Mouse (Mus musculus) neural tube, embryonic 15.5 days (tissue): ENCODE results near the gene Frmd5. TPM values are rescaled to one million over a fixed set of nuclear protein-coding genes. Genes with fewer than 3 reads are reported as not detected.
"Not testable (repeated sequence)": the region's sequence is repeated elsewhere in the genome, so short reads cannot be mapped to it uniquely, and the experiment has no call there.

Source experiments
- ATAC-seq: fragments of 200-750 bp; cut with Nextera tagmentation; 2 replicates; pipeline ENCODE4 v1.8.0; 2017; ENCODE audit warnings: mild to moderate bottlenecking, moderate TSS enrichment, moderate library complexity; ENCODE audit not compliant: low FRiP score
- H3K27ac ChIP-seq: fragments of 300-500 bp; sonication (generic); replicated peaks from 2 replicates; pipeline ENCODE4 v1.5.1; 2015; ENCODE audit warnings: mild to moderate bottlenecking, inconsistent platforms
- H3K27me3 ChIP-seq: fragments of 300-500 bp; sonication (generic); replicated peaks from 2 replicates; pipeline ENCODE4 v1.6.1; 2015; ENCODE audit warnings: inconsistent platforms
- H3K36me3 ChIP-seq: fragments of 300-500 bp; sonication (generic); 2 replicates; pipeline ENCODE4 v1.6.1; 2015; ENCODE audit warnings: inconsistent platforms
- H3K4me1 ChIP-seq: fragments of 300-500 bp; sonication (generic); 2 replicates; pipeline ENCODE4 v1.6.1; 2015; ENCODE audit warnings: inconsistent platforms
- H3K4me2 ChIP-seq: fragments of 300-500 bp; sonication (generic); 2 replicates; pipeline ENCODE4 v1.6.1; 2015; ENCODE audit warnings: inconsistent platforms, mild to moderate bottlenecking, moderate library complexity
- H3K4me3 ChIP-seq: fragments of 300-500 bp; sonication (generic); replicated peaks from 2 replicates; pipeline ENCODE4 v1.5.1; 2015; ENCODE audit warnings: mild to moderate bottlenecking, inconsistent platforms
- H3K9ac ChIP-seq: fragments of 300-500 bp; sonication (generic); replicated peaks from 2 replicates; pipeline ENCODE4 v1.6.1; 2015; ENCODE audit warnings: mild to moderate bottlenecking, inconsistent platforms
- H3K9me3 ChIP-seq: fragments of 300-500 bp; sonication (generic); replicated peaks from 2 replicates; pipeline ENCODE4 v1.6.1; 2016; ENCODE audit warnings: inconsistent platforms
- WGBS: fragments of 180-500 bp; shearing (Covaris S2); methylation state at CpG from one replicate; pipeline ENCODE4 v1.1.7; 2015; ENCODE audit warnings: mixed read lengths; 5-methylcytosine and 5-hydroxymethylcytosine counted together
- polyA plus RNA-seq: library from polyadenylated mRNA; unstranded; fragments of >200 nt; fragmentation: Nextera tagmentation; extraction: Ambion mirVana; gene quantifications from 2 replicates; pipeline ENCODE4 v1.2.1, GENCODE M21; 2015

Frmd5 gene
- polyA plus RNA-seq, 1 experiment from 2014 or later, result 24.1 TPM

DNA sequence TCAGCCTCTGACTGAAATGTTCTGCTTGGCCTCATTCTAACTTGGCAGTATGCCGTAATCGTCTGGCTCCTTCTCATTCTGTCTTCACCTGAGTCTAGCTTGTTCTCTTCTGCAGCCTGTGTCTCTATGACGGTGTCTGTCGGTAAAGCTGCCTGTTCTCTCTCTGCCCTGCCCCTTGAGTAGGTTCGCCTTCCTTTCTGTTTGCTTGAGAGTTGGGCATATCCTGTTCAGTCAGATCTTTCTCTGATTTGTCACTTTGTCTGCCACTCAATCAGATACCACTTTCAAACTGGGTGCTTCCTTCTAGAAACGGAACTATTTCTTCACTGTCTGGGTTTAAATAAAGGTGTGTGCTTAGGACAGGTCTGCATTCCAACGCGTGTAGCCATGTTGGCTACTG is 295.5 kb downstream of the Frmd5 start:
- Histone ChIP-seq H3K9me3 (no peaks in the 10 kb centered on the region), H3K36me3 (no peaks in the 10 kb centered on the region), H3K4me1 (peaks cover 16% of the 10 kb centered on the region), H3K4me2 (no peak overlapping the region), H3K9ac (no peak overlapping the region), H3K27ac (no peak overlapping the region), H3K27me3 (no peaks in the 10 kb centered on the region), H3K4me3 (no peak overlapping the region)
- no peak for ATAC-seq
- 93% methylated on average over 8 of the region's 8 CpGs for WGBS

DNA sequence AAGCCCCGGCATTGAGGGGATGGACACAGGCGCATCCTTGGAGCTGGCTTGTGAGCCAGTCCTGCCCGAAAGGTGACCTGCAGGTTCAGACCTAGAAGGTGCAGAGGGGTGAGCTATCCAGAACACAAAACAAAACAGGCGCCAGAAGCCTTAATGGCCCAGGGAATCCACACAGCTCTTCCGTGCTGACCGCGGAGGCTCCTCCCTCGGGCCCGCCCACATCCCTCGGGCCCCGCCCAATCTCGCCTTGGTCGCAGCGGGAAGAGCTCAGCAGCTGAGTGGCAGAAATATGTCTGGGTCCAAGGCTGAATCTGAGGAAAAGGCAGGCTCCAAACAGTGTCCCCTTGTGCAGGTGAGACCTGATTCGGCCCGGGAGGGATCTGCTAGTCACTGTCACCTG is 297.3 kb downstream of the Frmd5 start:
- Histone ChIP-seq H3K36me3 (no peaks in the 10 kb centered on the region), H3K4me1 (peaks cover 19% of the 10 kb centered on the region), H3K27ac (no peak overlapping the region), H3K27me3 (no peaks in the 10 kb centered on the region), H3K9ac (0 out of 2 replicates have a peak overlapping the region, but pooled peaks have one; percentile 14), H3K4me3 (peak overlapping the region; percentile 34), H3K9me3 (no peaks in the 10 kb centered on the region), H3K4me2 (peak overlapping the region; percentile 54)
- ATAC-seq, result peak; percentile 65; the same call in 1 of the 2 replicates
- WGBS, result 23% methylated on average over 16 of the region's 16 CpGs

DNA sequence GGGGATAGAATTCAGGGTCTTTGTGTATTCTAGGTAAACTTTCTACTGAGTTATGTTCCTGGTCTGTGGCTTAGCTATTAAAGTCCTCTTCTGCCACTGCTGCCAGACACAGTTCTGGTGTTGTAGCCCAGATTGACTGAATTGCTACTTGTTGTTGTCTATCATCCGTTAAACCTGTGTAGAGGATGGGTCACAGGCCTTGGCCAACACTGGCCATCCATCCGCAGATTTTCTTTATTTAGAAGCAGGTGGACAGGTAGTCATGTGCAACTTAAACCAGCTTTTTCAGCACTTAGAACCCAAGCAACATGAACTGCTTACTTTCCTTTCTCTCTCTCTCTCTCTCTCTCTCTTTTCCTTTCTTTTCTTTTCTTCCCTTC is 298.9 kb downstream of the Frmd5 start:
- no peak for ATAC-seq
- peaks cover 19% of the 10 kb centered on the region for H3K4me1 ChIP-seq
- H3K9me3 ChIP-seq, result no peaks in the 10 kb centered on the region
- peak overlapping the region; percentile 76 for H3K4me2 ChIP-seq
- H3K4me3 ChIP-seq, result peak overlapping the region; percentile 66; the same call in 1 of the 2 replicates
- 0 out of 2 replicates have a peak, but pooled peaks cover 3% of the 10 kb centered on the region for H3K36me3 ChIP-seq
- WGBS, result 82% methylated on average over 2 of the region's 2 CpGs
- H3K9ac ChIP-seq, result no peak overlapping the region
- H3K27ac ChIP-seq, result no peak overlapping the region
- H3K27me3 ChIP-seq, result no peaks in the 10 kb centered on the region

DNA sequence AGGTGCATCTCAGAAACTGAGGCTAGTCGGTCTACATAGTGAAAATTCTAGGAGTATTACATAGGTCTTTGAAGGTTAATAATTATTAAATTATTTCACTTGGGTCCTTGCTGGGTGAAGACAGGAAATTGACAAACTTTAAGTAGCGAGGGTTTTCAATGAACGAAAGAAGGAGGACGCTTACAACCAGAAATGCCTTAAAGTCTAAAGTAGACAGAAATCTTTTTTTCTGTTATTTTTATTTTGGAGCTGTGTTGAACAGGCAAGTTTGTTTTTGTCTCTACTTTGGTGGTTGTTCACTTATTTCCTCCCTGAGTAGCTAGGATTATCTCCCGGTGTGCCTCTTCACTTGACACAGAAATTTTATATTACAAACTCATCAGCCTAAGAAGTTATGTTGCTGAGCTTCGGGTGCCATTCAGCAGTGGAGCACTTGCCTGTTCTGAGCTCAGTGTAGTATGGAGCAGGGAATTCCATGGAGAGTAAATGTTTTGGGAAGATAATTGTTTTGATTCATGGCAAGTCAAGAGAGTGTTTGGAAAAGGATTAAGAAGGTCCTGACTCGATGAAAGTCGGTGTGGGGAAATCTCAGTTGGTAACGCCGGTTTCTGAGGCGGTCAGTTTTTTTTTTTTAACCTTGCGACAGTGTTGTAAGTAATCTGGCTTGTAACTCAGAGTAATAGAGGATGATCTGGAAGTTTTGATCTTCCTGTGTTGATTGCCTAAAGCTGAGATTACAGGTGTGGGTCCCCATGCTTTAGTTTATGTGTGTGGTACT is 299.5 kb downstream of the Frmd5 start:
- Histone ChIP-seq H3K27me3 (no peaks in the 10 kb centered on the region), H3K27ac (no peak overlapping the region), H3K4me1 (peaks cover 19% of the 10 kb centered on the region), H3K9me3 (no peaks in the 10 kb centered on the region), H3K9ac (peak overlapping the region; percentile 74; the same call in 1 of the 2 replicates), H3K36me3 (0 out of 2 replicates have a peak, but pooled peaks cover 4% of the 10 kb centered on the region), H3K4me2 (peak overlapping the region; percentile 76), H3K4me3 (peak overlapping the region; percentile 66)
- 21% methylated on average over 12 of the region's 12 CpGs for WGBS
- ATAC-seq, result no peak

DNA sequence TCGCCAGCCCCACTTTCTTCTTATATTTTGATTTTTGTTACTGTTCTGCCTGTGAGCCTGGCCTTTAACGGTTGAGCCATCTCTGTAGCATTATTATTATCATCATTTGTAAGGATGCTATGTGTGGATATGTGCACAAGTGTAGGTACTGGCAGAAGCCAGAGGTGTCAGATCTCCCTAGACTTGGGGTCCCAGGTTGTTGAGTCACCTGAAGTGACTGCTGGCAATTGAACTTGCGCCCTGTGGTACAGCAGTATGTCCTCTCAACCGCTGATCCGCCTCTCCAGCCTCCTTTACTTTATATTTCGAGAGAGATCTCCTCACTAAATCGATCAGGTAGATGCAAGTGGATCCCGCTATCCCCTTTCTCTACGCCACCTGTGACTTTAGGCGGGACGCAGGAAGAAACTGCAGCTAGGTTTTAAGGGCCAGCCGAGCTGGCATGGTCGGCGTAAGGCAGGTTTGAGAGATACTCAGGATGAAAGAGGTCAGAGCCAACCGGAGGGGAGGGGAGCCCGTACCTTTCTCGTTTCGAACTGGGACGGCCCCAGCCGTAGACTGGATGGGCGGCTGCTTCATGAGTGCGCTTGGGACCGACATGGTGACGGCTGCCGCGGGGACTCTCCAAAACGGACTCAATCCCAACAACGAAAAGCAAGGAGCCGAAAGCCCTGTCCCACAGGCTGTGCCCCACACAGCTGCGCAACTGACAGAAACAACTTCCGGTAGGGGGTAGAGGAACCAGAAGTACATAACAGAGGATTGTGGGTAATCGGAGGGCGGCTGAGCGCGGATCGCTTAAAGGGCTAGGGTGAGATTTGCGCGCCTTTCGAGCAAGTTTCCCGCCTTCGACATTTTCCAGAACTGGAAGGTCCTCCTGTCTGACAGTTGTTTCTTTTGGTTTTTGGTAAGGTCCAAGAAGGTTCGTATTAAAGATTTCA is 300.7 kb downstream of the Frmd5 start, which contains the start of the genes Mfap1a and Wdr76:
Gene Mfap1a (minus strand): TSS at position 724 of the 941 bp plus-strand sequence.
Gene Wdr76 (plus strand): TSS at position 782 of the 941 bp plus-strand sequence.
- not testable (repeated sequence) for H3K9me3 ChIP-seq, H3K27me3 ChIP-seq, H3K36me3 ChIP-seq
- Histone ChIP-seq H3K27ac (peak within 1 kb of the TSS; percentile 69; the same call in 1 of the 2 replicates), H3K9ac (peak within 1 kb of the TSS; percentile 74), H3K4me3 (peak within 1 kb of the TSS; percentile 66), H3K4me1 (peaks cover 19% of the 10 kb centered on the region), H3K4me2 (peak within 1 kb of the TSS; percentile 76)
- 5% methylated on average over 42 of the region's 42 CpGs for WGBS
- peak; percentile 95 for ATAC-seq

DNA sequence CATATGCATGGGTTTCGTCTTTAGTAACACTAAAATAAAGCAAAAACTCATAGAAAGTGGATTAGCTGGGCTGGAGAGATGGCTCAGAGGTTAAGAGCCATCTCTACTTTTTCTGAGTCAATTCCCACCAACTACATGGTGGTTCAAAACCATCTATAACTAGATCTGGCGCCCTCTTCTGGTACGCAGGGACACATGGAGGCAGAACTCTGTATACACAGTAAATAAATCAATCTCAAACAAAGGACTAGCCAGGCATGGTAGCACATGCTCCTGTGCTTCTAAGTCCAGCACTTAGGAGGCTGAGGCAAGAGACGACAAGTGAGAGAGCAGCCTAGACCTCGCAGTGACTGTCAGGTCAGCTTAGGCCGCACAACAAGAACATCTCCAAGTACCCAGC is 305.3 kb downstream of the Frmd5 start:
- 81% methylated on average over 2 of the region's 6 CpGs for WGBS
- H3K4me2 ChIP-seq, H3K9me3 ChIP-seq, ATAC-seq, H3K4me3 ChIP-seq, H3K4me1 ChIP-seq, H3K27ac ChIP-seq, H3K36me3 ChIP-seq, H3K27me3 ChIP-seq, H3K9ac ChIP-seq: not testable (repeated sequence)

Other genes starting within 250 kb of the Frmd5 start
- gene Casc4, start 59.9 kb upstream of the Frmd5 start, polyA plus RNA-seq, result 31.6 and 42.4 TPM in 2 replicates
- gene Ctdspl2, start 148.9 kb upstream of the Frmd5 start, polyA plus RNA-seq, result 30.8 and 37.6 TPM in 2 replicates
- gene Mageb3, start 149.0 kb upstream of the Frmd5 start, polyA plus RNA-seq, result 0.49 and 0.60 TPM in 2 replicates
- gene Eif3j1, start 221.5 kb upstream of the Frmd5 start, polyA plus RNA-seq, result 11.1 and 12.3 TPM in 2 replicates